Mouse (Mus musculus) brain, embryonic 18.5 days (tissue): Measurements from ENCODE around the gene Bcl7c.
"Not testable (repeated sequence)": the region's sequence is repeated elsewhere in the genome, so short reads cannot be mapped to it uniquely, and the experiment has no call there.

ENCODE experiments used
- DNase-seq: peaks from one replicate; pipeline ENCODE4 v3.0.0-alpha.2; 2012; ENCODE audit warnings: low read depth, low spot score

Bcl7c gene

DNA sequence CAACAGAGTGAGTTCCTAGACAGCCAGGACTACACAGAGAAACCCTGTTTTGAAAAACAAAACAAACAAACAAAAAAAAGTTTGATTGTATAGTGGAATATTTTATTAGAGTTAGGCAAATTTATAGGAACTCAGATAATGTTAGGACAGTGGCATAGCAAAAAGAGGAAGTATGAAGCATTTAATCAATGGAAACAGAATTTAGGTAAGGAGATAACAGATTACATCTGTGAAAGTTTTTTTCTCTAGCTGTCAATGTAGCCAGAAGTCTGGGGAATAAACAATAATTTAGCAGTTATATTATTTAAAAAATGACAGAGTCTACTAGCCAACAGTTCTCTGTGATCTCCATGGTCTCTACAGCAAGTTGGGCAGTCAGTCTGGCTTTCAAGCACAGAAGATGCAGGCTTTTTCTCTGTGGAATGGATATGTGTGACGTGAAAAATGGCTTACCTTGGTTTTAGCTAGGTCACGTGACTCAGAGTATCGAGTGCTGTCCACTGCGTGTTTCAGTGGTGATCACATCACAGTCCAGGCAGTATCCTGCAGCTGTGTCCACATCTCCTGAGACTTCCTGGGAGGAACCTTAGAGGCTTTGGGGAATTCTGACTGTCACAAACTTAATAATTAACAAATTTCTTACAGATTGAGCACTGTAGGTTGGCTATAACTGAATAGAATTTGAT is 60.1 kb downstream of the Bcl7c start:
- no peak for DNase-seq

- not testable (repeated sequence) for DNase-seq
These were observed 61.2 kb downstream of the Bcl7c start for GRCm38 (mm10) chr7:127647576-127647975.

DNA sequence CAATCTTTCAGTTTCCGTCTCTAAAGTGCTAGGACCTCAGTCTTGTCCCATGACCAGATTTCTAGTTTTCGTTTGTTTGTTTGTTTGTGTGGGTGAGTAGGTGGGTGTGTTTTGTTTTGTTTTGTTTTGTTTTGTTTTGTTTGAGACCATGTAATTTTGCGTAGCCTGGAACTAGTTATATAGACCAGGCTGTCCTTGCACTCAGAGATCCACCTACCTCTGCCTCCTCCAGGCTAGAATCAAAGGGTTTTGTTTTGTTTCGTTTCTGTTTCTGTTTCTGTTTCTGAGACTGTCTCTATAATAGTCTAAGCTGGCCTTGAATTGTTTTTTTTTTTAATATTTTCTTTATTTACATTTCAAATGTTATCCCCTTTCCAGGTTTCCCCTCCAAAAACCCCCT is 62.4 kb downstream of the Bcl7c start:
- DNase-seq = no peak

DNA sequence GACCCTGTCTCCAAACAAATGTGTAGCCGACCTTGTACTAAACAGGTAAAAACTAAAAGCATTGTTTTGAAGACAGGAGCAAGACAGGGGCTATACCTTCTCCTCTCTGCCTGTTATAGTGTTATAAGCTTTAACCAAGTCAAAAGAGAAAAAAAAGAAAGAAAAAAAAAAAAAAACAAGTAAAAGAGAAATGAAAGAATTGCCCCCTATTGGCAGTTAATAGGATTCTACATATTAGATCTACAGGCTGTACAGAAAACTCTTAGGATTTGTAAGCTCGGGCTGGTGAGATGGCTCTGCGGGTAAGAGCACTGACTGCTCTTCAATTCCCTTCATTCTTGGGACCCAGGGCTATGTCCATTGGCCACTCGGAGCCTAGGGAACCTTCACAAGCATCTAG is 66.5 kb downstream of the Bcl7c start:
- DNase-seq = no peak

DNA sequence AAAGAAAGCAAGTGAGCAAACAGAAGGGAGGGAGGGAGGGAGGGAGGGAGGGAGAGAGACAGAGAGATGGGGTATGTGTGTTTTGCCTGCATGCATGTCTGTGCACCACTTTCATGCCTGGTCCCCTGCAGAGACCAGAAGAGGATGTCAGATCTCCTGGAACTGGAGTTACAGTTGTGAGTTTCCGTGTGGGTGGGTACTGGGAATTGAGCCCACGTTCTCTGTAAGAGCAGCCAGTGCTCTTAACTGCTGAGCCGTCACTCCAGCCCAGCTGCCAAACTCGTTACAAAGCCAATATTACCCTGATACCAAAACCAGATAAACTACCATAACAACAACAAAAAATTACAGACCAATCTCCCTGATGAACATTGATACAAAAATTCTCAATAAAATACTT is 67.5 kb downstream of the Bcl7c start:
- no peak for DNase-seq

GRCm38 (mm10) chr7:127636963-127637362 is 71.8 kb downstream of the Bcl7c start:
- no peak for DNase-seq

- no peak for DNase-seq
These were observed 77.3 kb downstream of the Bcl7c start for GRCm38 (mm10) chr7:127631416-127631815.

GRCm38 (mm10) chr7:127628646-127629045 is 80.1 kb downstream of the Bcl7c start:
- no peak for DNase-seq

DNA sequence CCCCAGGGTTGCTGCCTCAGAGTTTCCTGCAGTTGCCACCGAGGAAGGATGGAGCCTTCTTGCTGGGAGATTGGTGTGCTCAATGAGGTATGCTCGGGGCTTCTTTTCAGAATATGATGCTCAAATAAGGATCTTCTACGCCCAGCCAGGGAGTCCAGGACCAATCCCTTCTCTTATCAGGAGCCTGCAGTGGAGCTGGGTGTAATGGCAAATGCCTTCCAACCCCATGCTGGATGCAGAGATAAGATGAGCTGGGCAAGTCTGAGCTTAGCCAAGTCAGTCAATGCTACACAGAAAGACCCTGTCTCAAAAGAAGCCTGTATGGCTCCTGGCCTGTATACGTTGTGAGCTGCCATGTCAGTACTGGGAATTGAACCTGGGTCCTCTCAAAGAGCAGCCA is 82.3 kb downstream of the Bcl7c start:
- no peak for DNase-seq

DNA sequence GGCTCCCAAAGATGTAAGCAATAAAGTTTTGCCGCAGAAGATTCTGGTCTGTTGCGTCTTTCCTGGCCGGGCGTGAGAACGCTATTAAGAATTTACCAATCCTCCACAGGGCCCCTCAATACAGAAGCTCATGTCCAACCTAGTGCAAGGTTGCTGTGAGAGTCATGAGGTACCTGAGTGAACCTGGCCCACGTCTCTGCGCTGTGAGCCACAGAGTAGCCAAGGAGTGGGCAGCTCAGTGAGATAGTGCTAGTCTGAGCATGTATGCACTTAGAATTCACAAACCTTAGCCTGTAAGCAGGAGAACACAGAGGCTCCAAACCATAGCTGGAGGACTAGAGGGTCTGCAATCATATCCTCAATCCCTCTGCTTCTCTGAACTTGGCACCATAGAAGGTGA is 82.7 kb downstream of the Bcl7c start:
- no peak for DNase-seq

GRCm38 (mm10) chr7:127618402-127618801 is 90.3 kb downstream of the Bcl7c start:
- DNase-seq = not testable (repeated sequence)

GRCm38 (mm10) chr7:127617962-127618361 is 90.8 kb downstream of the Bcl7c start:
- no peak for DNase-seq

DNA sequence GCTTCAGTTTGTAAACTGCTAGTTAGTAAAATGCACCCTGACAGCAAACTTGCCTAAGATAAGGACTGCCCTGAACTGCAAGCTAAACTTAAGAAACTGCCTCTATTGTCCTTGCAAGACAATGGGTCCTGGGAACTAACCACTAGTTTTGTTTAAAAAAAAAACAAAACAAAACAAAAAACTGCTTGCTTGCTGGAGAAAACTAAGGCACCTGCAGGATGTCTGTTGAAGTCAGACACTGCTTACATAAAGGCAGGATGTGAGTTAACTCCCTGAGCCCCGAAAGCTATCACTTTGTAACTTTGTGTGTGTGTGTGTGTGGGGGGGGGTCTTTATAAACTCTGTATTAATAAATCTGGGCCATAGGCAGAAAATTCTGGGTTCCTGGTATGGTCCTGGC is 91.9 kb downstream of the Bcl7c start:
- no peak for DNase-seq

DNA sequence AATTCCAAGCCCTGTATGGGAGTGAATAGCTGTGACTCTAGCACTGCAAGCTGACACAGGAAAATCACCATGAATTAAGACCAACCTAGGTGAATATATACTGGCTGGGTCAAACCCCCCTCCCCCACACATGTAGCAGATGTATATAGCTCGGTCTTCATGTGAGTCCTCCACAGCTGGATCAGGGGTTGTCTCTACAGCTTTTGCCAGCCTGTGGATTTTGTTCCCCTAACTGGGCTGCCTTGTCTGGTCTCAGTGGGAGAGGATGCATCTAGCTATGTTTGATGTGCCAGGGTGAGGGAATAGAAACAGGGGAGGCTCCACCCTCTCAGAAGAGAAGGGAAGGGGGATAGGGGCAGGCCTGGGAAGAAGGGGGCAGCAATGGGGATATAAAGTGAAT is 92.4 kb downstream of the Bcl7c start:
- DNase-seq = no peak

DNA sequence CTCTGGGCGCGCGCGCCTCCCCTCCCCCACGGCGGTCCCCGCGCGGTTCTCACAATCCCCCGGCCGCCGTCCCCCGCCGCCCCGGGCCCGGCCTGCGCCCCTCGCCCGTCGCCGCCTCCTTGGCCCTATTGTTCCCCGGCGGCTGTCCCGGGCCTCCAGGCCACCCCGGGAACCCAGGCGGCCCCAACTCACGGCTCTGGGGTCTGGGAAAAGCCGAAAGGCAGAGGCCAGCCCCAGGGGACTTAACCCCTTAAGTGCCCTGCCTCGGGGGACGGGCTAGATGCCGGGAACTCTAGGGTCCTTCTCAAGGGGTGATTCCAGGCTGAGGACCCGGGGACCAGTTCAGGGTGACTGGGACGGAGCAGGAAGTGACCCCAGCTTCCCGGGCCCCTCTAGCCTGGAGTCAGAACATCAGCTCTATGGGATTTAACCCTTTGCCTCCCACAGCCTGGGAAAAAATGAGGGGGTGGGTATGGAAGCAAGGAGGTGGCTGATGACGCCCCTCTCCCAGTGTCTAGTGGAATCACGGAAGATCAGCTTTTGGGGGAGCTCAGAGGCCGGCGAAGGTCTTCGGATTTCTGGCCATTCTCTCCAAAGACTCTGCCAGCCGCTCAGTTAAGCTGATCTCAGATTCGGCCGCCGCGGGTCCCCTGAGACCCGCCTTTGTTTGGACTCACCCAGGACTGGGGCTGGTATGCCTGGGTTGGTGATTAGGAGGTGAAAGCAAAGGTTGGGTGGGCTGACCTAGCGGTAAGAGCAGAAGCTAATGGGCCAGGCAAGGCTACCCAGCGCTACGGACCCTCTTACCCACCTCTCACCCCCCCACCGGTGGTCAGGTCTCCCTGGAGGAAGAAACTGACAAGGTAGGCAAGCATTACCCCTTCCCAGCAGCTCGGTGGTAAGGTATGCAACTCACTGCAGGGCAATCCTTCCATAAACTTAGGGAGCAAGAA is 93.6 kb downstream of the Bcl7c start, which contains the start of gene Zfp629:
Gene Zfp629, minus strand, starts transcription at position 907 of the 953 bp plus-strand sequence.
- peak; percentile 78 for DNase-seq

- no peak for DNase-seq
These were observed 94.2 kb downstream of the Bcl7c start for GRCm38 (mm10) chr7:127614511-127614890.

- no peak for DNase-seq
These were observed 94.6 kb downstream of the Bcl7c start for GRCm38 (mm10) chr7:127614091-127614490.

- no peak for DNase-seq
These were observed 95.2 kb downstream of the Bcl7c start for GRCm38 (mm10) chr7:127613501-127613900.

GRCm38 (mm10) chr7:127611561-127611960 is 97.2 kb downstream of the Bcl7c start:
- DNase-seq = no peak
